Mouse (Mus musculus) 3134 (cell line): Measurements from ENCODE around the gene Zfp324.
A peak's percentile ranks its signal among the peaks of the same experiment; 100 is the strongest.

Experiments used
- DNase-seq: peaks from one replicate; pipeline ENCODE4 v3.0.0-alpha.2; 2011; ENCODE audit warnings: low spot score; ENCODE audit not compliant: insufficient read length; ENCODE audit errors: extremely low read depth

The Zfp324 gene

DNA sequence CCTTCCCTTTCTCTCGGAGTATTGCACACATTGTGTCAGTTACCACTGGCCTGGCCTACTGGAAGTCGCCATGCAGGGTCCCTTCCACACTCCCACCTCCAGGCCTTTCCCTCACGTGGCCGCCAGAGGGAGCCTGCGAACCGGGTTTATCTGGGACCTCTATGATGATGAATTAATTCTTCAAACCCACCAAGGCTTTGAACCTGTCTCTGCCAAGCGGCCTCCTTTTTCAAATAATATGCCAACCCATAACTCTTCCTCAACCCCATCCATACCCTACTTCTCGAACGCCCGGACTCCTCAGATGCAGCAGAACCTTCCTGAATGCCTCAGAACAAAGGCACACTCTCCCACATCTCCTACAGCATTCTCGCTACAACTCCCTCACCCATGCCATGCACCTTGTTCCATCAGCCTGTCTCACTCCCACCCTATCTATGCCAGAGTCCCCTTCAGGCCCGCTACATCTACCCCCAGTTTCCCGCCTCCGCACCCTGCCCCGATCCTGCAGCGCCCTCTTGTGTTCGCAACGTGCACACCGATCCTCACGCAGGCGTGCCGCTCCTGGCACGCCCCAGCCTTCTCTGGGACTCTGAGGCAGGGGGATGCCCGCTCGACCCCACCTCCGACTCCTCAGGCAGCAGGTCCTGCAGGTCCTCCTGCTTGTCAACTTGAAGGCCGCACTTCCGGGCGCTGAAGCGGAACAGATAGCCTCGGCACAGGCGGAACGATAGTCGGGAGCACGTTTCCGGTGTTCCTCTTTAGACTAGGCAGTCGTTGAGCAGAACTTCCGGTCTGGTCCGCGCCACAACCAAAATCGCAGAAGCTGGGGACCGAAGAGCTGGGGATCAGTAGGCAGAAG is 43.7 kb downstream of the Zfp324 start:
- peak; percentile 96 for DNase-seq

GRCm38 (mm10) chr7:13010005-13010908 is 44.6 kb downstream of the Zfp324 start, which contains the start of gene Zbtb45:
Gene Zbtb45 (minus strand): TSS chr7:13010034.
- no peak for DNase-seq

GRCm38 (mm10) chr7:13013671-13014070 is 48.0 kb downstream of the Zfp324 start:
- DNase-seq, result no peak

DNA sequence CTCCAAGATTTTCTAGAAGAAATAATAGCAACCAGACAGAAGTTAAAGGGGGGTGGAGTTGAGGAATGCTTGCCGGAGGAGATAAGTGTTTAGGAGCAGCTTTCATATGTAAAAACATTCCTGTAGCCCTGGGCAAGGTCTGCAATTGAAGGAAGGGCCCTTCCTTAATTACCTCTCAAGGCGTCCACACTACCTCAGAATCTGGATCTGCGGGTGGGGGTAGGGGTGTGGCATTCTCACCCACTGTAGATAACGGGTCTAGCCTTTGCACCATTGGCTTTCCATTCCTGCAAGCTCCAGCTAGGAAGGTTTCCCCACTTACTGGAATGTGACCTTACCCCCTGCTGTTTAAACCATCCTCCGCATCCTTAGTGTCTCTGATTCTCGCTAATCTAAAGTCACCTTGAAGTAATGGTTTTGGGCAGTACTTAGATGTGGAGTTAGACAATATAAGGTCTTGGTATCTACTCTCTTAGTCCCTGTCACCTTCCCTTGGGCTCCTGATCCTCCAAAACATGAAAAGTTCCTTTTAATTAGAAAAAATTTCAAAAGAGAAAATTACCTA is 48.7 kb downstream of the Zfp324 start:
- no peak for DNase-seq

DNA sequence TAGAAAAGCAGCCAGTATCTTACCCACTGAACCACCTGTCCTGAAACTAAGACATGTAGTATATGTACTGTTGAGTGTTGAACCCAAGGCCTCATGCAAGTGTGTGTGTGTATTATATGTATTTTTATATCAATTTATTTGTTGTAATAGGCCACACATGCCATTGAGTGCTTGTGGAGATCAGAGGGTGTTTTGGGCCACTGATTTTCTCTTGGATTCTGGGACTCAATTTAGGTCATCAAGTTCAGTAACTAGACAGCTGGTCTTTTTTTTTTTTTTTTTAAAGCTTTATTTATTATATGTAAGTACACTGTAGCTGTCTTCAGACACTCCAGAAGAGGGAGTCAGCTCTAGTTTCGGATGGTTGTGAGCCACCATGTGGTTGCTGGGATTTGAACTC is 49.6 kb downstream of the Zfp324 start:
- DNase-seq, result no peak

- no peak for DNase-seq
Measured at GRCm38 (mm10) chr7:13022773-13023535, 57.3 kb downstream of the Zfp324 start.
